Mouse (Mus musculus): ENCODE results near the gene Col6a3. TPM values are rescaled to one million over a fixed set of nuclear protein-coding genes. Genes with fewer than 3 reads are reported as not detected.

The Col6a3 gene
- polyA plus RNA-seq, 1 experiment, result 3.6 TPM

GRCm38 (mm10) chr1:90770027-90770426 is 73.7 kb downstream of the Col6a3 start:
- no peaks in the 10 kb centered on the region for H3K9me3 ChIP-seq (replicated peaks; ENCODE audit: control insufficient read depth, insufficient read depth, low read length, poor library complexity, severe bottlenecking)
- no peaks in the 10 kb centered on the region for H3K36me3 ChIP-seq (ENCODE audit: control insufficient read depth, insufficient read depth, low read length, poor library complexity, severe bottlenecking)
- no peak overlapping the region for H3K4me3 ChIP-seq (ENCODE audit: low read depth, low read length)
- no peaks in the 10 kb centered on the region for H3K27me3 ChIP-seq (ENCODE audit: control insufficient read depth, insufficient read depth, low read length, poor library complexity, severe bottlenecking)
- TF ChIP-seq CTCF (IDR thresholded peaks at IDR 0.05; ENCODE audit: low read depth, low read length) (no peak), POLR2A (IDR thresholded peaks at IDR 0.05; ENCODE audit: insufficient read depth, low read length) (no peak), EP300 (IDR thresholded peaks at IDR 0.05; ENCODE audit: insufficient read depth, low read depth, low read length) (no peak)
- H3K4me1 ChIP-seq (ENCODE audit: control insufficient read depth, insufficient read depth, low read length), result no peaks in the 10 kb centered on the region
- no peak overlapping the region for H3K27ac ChIP-seq (ENCODE audit: insufficient read depth, low read length)
- no peak overlapping the region for H3K9ac ChIP-seq (ENCODE audit: low read depth, poor library complexity, severe bottlenecking)

GRCm38 (mm10) chr1:90769301-90769700 is 74.5 kb downstream of the Col6a3 start:
- no peak overlapping the region for H3K9ac ChIP-seq (ENCODE audit: low read depth, poor library complexity, severe bottlenecking)
- TF ChIP-seq EP300 (IDR thresholded peaks at IDR 0.05; ENCODE audit: insufficient read depth, low read depth, low read length) (no peak), CTCF (IDR thresholded peaks at IDR 0.05; ENCODE audit: low read depth, low read length) (no peak), POLR2A (IDR thresholded peaks at IDR 0.05; ENCODE audit: insufficient read depth, low read length) (no peak)

GRCm38 (mm10) chr1:90758091-90758673 is 85.6 kb downstream of the Col6a3 start:
- Histone ChIP-seq H3K27me3 (ENCODE audit: control insufficient read depth, insufficient read depth, low read length, poor library complexity, severe bottlenecking) (no peaks in the 10 kb centered on the region; the same call in 1 of the 2 replicates), H3K9me3 (replicated peaks; ENCODE audit: control insufficient read depth, insufficient read depth, low read length, poor library complexity, severe bottlenecking) (no peaks in the 10 kb centered on the region), H3K4me3 (ENCODE audit: low read depth, low read length) (no peak overlapping the region), H3K9ac (ENCODE audit: low read depth, poor library complexity, severe bottlenecking) (no peak overlapping the region), H3K27ac (ENCODE audit: insufficient read depth, low read length) (no peak overlapping the region), H3K4me1 (ENCODE audit: control insufficient read depth, insufficient read depth, low read length) (no peaks in the 10 kb centered on the region), H3K36me3 (ENCODE audit: control insufficient read depth, insufficient read depth, low read length, poor library complexity, severe bottlenecking) (no peaks in the 10 kb centered on the region)
- TF ChIP-seq EP300 (IDR thresholded peaks at IDR 0.05; ENCODE audit: insufficient read depth, low read depth, low read length), result no peak
- TF ChIP-seq POLR2A (IDR thresholded peaks at IDR 0.05; ENCODE audit: insufficient read depth, low read length), result no peak
- no peak for TF ChIP-seq CTCF (IDR thresholded peaks at IDR 0.05; ENCODE audit: low read depth, low read length)

More at GRCm38 (mm10) chr1:90769301-90769700, 74.5 kb downstream of the Col6a3 start:
- Histone ChIP-seq H3K9me3 (replicated peaks; ENCODE audit: control insufficient read depth, insufficient read depth, low read length, poor library complexity, severe bottlenecking) (no peaks in the 10 kb centered on the region), H3K4me1 (ENCODE audit: control insufficient read depth, insufficient read depth, low read length) (no peaks in the 10 kb centered on the region), H3K4me3 (ENCODE audit: low read depth, low read length) (no peak overlapping the region), H3K27ac (ENCODE audit: insufficient read depth, low read length) (no peak overlapping the region), H3K27me3 (ENCODE audit: control insufficient read depth, insufficient read depth, low read length, poor library complexity, severe bottlenecking) (no peaks in the 10 kb centered on the region), H3K36me3 (ENCODE audit: control insufficient read depth, insufficient read depth, low read length, poor library complexity, severe bottlenecking) (no peaks in the 10 kb centered on the region)

- Histone ChIP-seq H3K36me3 (ENCODE audit: control insufficient read depth, insufficient read depth, low read length, poor library complexity, severe bottlenecking) (no peaks in the 10 kb centered on the region), H3K27me3 (ENCODE audit: control insufficient read depth, insufficient read depth, low read length, poor library complexity, severe bottlenecking) (no peaks in the 10 kb centered on the region; the same call in 1 of the 2 replicates), H3K27ac (ENCODE audit: insufficient read depth, low read length) (no peak overlapping the region), H3K4me1 (ENCODE audit: control insufficient read depth, insufficient read depth, low read length) (no peaks in the 10 kb centered on the region), H3K9ac (ENCODE audit: low read depth, poor library complexity, severe bottlenecking) (no peak overlapping the region), H3K9me3 (replicated peaks; ENCODE audit: control insufficient read depth, insufficient read depth, low read length, poor library complexity, severe bottlenecking) (no peaks in the 10 kb centered on the region), H3K4me3 (ENCODE audit: low read depth, low read length) (no peak overlapping the region)
- TF ChIP-seq POLR2A (IDR thresholded peaks at IDR 0.05; ENCODE audit: insufficient read depth, low read length), result no peak
- no peak for TF ChIP-seq EP300 (IDR thresholded peaks at IDR 0.05; ENCODE audit: insufficient read depth, low read depth, low read length)
- TF ChIP-seq CTCF (IDR thresholded peaks at IDR 0.05; ENCODE audit: low read depth, low read length), result no peak
These were observed 89.8 kb downstream of the Col6a3 start for GRCm38 (mm10) chr1:90753869-90754563.

- no peak for TF ChIP-seq POLR2A (IDR thresholded peaks at IDR 0.05; ENCODE audit: insufficient read depth, low read length)
- no peak for TF ChIP-seq EP300 (IDR thresholded peaks at IDR 0.05; ENCODE audit: insufficient read depth, low read depth, low read length)
- no peak for TF ChIP-seq CTCF (IDR thresholded peaks at IDR 0.05; ENCODE audit: low read depth, low read length)
- no peak overlapping the region for H3K27ac ChIP-seq (ENCODE audit: insufficient read depth, low read length)
- H3K9ac ChIP-seq (ENCODE audit: low read depth, poor library complexity, severe bottlenecking), result no peak overlapping the region
- H3K9me3 ChIP-seq (replicated peaks; ENCODE audit: control insufficient read depth, insufficient read depth, low read length, poor library complexity, severe bottlenecking), result no peaks in the 10 kb centered on the region
- H3K4me3 ChIP-seq (ENCODE audit: low read depth, low read length), result no peak overlapping the region
- H3K36me3 ChIP-seq (ENCODE audit: control insufficient read depth, insufficient read depth, low read length, poor library complexity, severe bottlenecking), result no peaks in the 10 kb centered on the region
- H3K27me3 ChIP-seq (ENCODE audit: control insufficient read depth, insufficient read depth, low read length, poor library complexity, severe bottlenecking), result no peaks in the 10 kb centered on the region; the same call in 1 of the 2 replicates
- no peaks in the 10 kb centered on the region for H3K4me1 ChIP-seq (ENCODE audit: control insufficient read depth, insufficient read depth, low read length)
These were observed 92.5 kb downstream of the Col6a3 start for GRCm38 (mm10) chr1:90751221-90751620.

GRCm38 (mm10) chr1:90750169-90750568 is 93.6 kb downstream of the Col6a3 start:
- no peak overlapping the region for H3K4me3 ChIP-seq (ENCODE audit: low read depth, low read length)
- TF ChIP-seq CTCF (IDR thresholded peaks at IDR 0.05; ENCODE audit: low read depth, low read length), result no peak
- TF ChIP-seq EP300 (IDR thresholded peaks at IDR 0.05; ENCODE audit: insufficient read depth, low read depth, low read length), result no peak
- no peak overlapping the region for H3K27ac ChIP-seq (ENCODE audit: insufficient read depth, low read length)
- no peaks in the 10 kb centered on the region for H3K36me3 ChIP-seq (ENCODE audit: control insufficient read depth, insufficient read depth, low read length, poor library complexity, severe bottlenecking)
- no peak overlapping the region for H3K9ac ChIP-seq (ENCODE audit: low read depth, poor library complexity, severe bottlenecking)
- no peaks in the 10 kb centered on the region; the same call in 1 of the 2 replicates for H3K27me3 ChIP-seq (ENCODE audit: control insufficient read depth, insufficient read depth, low read length, poor library complexity, severe bottlenecking)
- H3K4me1 ChIP-seq (ENCODE audit: control insufficient read depth, insufficient read depth, low read length), result no peaks in the 10 kb centered on the region
- H3K9me3 ChIP-seq (replicated peaks; ENCODE audit: control insufficient read depth, insufficient read depth, low read length, poor library complexity, severe bottlenecking), result no peaks in the 10 kb centered on the region
